Mouse (Mus musculus): ENCODE data around the gene Dpyd. TPM values are rescaled to one million over a fixed set of nuclear protein-coding genes. Genes with fewer than 3 reads are reported as not detected.
A peak's percentile ranks its signal among the peaks of the same experiment; 100 is the strongest.

Dpyd gene
- polyA plus RNA-seq, 1 experiment from 2014 or later, result 18.0 TPM

GRCm38 (mm10) chr3:119042611-119043010 is 480.7 kb downstream of the Dpyd start:
- no peak for ATAC-seq (ENCODE audit: insufficient read depth, low FRiP score)
- Histone ChIP-seq H3K27ac (ENCODE audit: low read length) (no peak overlapping the region), H3K4me3 (replicated peaks; ENCODE audit: low read length) (no peak overlapping the region), H3K36me3 (ENCODE audit: control insufficient read depth, insufficient read depth, low read length) (no peaks in the 10 kb centered on the region), H3K9me3 (replicated peaks; ENCODE audit: control insufficient read depth, low read length) (no peaks in the 10 kb centered on the region), H3K4me1 (ENCODE audit: control insufficient read depth, insufficient read depth, low read length) (no peaks in the 10 kb centered on the region), H3K9ac (ENCODE audit: low read length) (no peak overlapping the region), H3K27me3 (ENCODE audit: control insufficient read depth, insufficient read depth, low read length) (no peaks in the 10 kb centered on the region), H3K4me2 (ENCODE audit: low read depth, low read length) (no peak overlapping the region)
- WGBS, result 76% methylated on average over 1 of the region's 1 CpGs

GRCm38 (mm10) chr3:119056144-119056543 is 494.2 kb downstream of the Dpyd start:
- H3K4me3 ChIP-seq (replicated peaks; ENCODE audit: low read length), result no peak overlapping the region
- no peaks in the 10 kb centered on the region for H3K27me3 ChIP-seq (ENCODE audit: control insufficient read depth, insufficient read depth, low read length)
- H3K4me1 ChIP-seq (ENCODE audit: control insufficient read depth, insufficient read depth, low read length), result no peaks in the 10 kb centered on the region
- no peak overlapping the region for H3K9ac ChIP-seq (ENCODE audit: low read length)
- ATAC-seq (ENCODE audit: insufficient read depth, low FRiP score), result no peak
- no peak overlapping the region for H3K27ac ChIP-seq (ENCODE audit: low read length)
- H3K4me2 ChIP-seq (ENCODE audit: low read depth, low read length), result no peak overlapping the region
- WGBS, result 92% methylated on average over 1 of the region's 1 CpGs
- no peaks in the 10 kb centered on the region for H3K36me3 ChIP-seq (ENCODE audit: control insufficient read depth, insufficient read depth, low read length)
- H3K9me3 ChIP-seq (replicated peaks; ENCODE audit: control insufficient read depth, low read length), result no peaks in the 10 kb centered on the region

DNA sequence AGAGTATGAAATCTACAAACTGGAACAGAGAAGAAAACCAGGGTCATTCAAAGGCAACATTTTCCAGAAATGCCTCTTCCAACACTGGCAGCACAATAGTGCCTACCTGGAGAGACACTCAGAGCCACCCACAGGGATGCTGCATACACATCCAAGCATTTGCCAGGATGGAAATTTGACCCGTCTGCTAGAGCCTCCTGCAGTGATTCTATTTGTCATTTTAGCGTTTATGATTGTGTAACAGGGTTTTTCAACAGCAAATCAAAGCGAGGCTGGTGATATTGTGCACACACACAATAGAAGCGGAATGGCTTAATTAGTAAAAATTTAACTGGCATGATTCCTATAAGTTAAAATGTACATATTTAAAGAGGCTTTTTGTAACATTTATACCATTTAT is 501.3 kb downstream of the Dpyd start:
- H3K4me1 ChIP-seq (ENCODE audit: control insufficient read depth, insufficient read depth, low read length), result no peaks in the 10 kb centered on the region
- no peaks in the 10 kb centered on the region for H3K27me3 ChIP-seq (ENCODE audit: control insufficient read depth, insufficient read depth, low read length)
- H3K27ac ChIP-seq (ENCODE audit: low read length), result no peak overlapping the region
- H3K9me3 ChIP-seq (replicated peaks; ENCODE audit: control insufficient read depth, low read length), result no peaks in the 10 kb centered on the region
- WGBS, result 55% methylated on average over 4 of the region's 4 CpGs
- no peak overlapping the region for H3K4me3 ChIP-seq (replicated peaks; ENCODE audit: low read length)
- no peak overlapping the region for H3K4me2 ChIP-seq (ENCODE audit: low read depth, low read length)
- no peak for ATAC-seq (ENCODE audit: insufficient read depth, low FRiP score)
- H3K36me3 ChIP-seq (ENCODE audit: control insufficient read depth, insufficient read depth, low read length), result no peaks in the 10 kb centered on the region
- H3K9ac ChIP-seq (ENCODE audit: low read length), result no peak overlapping the region

GRCm38 (mm10) chr3:119063642-119064041 is 501.7 kb downstream of the Dpyd start:
- no peak for ATAC-seq (ENCODE audit: insufficient read depth, low FRiP score)
- 28% methylated on average over 1 of the region's 1 CpGs for WGBS

GRCm38 (mm10) chr3:119064746-119065145 is 502.8 kb downstream of the Dpyd start:
- no peak overlapping the region for H3K9ac ChIP-seq (ENCODE audit: low read length)
- no peak overlapping the region for H3K4me3 ChIP-seq (replicated peaks; ENCODE audit: low read length)
- H3K4me2 ChIP-seq (ENCODE audit: low read depth, low read length), result no peak overlapping the region
- H3K9me3 ChIP-seq (replicated peaks; ENCODE audit: control insufficient read depth, low read length), result no peaks in the 10 kb centered on the region
- no peak for ATAC-seq (ENCODE audit: insufficient read depth, low FRiP score)
- no peak overlapping the region for H3K27ac ChIP-seq (ENCODE audit: low read length)
- no peaks in the 10 kb centered on the region for H3K27me3 ChIP-seq (ENCODE audit: control insufficient read depth, insufficient read depth, low read length)
- 61% methylated on average over 7 of the region's 7 CpGs for whole genome bisulfite sequencing
- H3K36me3 ChIP-seq (ENCODE audit: control insufficient read depth, insufficient read depth, low read length), result no peaks in the 10 kb centered on the region
- H3K4me1 ChIP-seq (ENCODE audit: control insufficient read depth, insufficient read depth, low read length), result no peaks in the 10 kb centered on the region

More at GRCm38 (mm10) chr3:119063642-119064041, 501.7 kb downstream of the Dpyd start:
- Histone ChIP-seq H3K4me2 (ENCODE audit: low read depth, low read length) (no peak overlapping the region), H3K36me3 (ENCODE audit: control insufficient read depth, insufficient read depth, low read length) (no peaks in the 10 kb centered on the region), H3K9ac (ENCODE audit: low read length) (no peak overlapping the region), H3K27me3 (ENCODE audit: control insufficient read depth, insufficient read depth, low read length) (no peaks in the 10 kb centered on the region), H3K4me1 (ENCODE audit: control insufficient read depth, insufficient read depth, low read length) (no peaks in the 10 kb centered on the region), H3K27ac (ENCODE audit: low read length) (no peak overlapping the region), H3K9me3 (replicated peaks; ENCODE audit: control insufficient read depth, low read length) (no peaks in the 10 kb centered on the region), H3K4me3 (replicated peaks; ENCODE audit: low read length) (no peak overlapping the region)

DNA sequence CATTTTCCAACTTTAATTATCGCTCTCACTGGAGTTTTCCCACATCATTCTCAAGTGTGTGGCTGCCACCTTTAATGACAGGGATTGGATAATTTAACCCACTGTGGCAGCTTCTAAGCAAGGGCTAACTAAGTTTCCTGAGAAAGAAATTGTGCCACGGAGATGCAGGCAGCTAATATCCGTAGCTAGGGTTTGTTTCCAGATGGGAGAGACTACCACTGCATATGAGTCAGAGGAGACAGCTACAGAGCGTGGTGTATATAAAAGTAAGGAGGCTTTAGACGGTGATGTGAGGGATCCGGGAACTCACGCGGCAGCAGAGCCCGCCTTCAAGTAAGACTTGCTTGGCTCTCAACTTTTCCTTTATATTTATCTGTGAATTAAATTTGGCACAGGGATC is 505.3 kb downstream of the Dpyd start:
- Histone ChIP-seq H3K4me3 (replicated peaks; ENCODE audit: low read length) (no peak overlapping the region), H3K27ac (ENCODE audit: low read length) (no peak overlapping the region), H3K36me3 (ENCODE audit: control insufficient read depth, insufficient read depth, low read length) (no peaks in the 10 kb centered on the region), H3K27me3 (ENCODE audit: control insufficient read depth, insufficient read depth, low read length) (no peaks in the 10 kb centered on the region), H3K4me1 (ENCODE audit: control insufficient read depth, insufficient read depth, low read length) (no peaks in the 10 kb centered on the region), H3K9me3 (replicated peaks; ENCODE audit: control insufficient read depth, low read length) (no peaks in the 10 kb centered on the region), H3K9ac (ENCODE audit: low read length) (no peak overlapping the region), H3K4me2 (ENCODE audit: low read depth, low read length) (no peak overlapping the region)
- 66% methylated on average over 9 of the region's 9 CpGs for WGBS
- no peak for ATAC-seq (ENCODE audit: insufficient read depth, low FRiP score)

- Histone ChIP-seq H3K36me3 (ENCODE audit: control insufficient read depth, insufficient read depth, low read length) (no peaks in the 10 kb centered on the region), H3K4me1 (ENCODE audit: control insufficient read depth, insufficient read depth, low read length) (no peaks in the 10 kb centered on the region), H3K9ac (ENCODE audit: low read length) (no peak overlapping the region), H3K4me3 (replicated peaks; ENCODE audit: low read length) (no peak overlapping the region), H3K27me3 (ENCODE audit: control insufficient read depth, insufficient read depth, low read length) (no peaks in the 10 kb centered on the region), H3K9me3 (replicated peaks; ENCODE audit: control insufficient read depth, low read length) (no peaks in the 10 kb centered on the region), H3K27ac (ENCODE audit: low read length) (no peak overlapping the region), H3K4me2 (ENCODE audit: low read depth, low read length) (no peak overlapping the region)
- no peak for ATAC-seq (ENCODE audit: insufficient read depth, low FRiP score)
- WGBS, result 39% methylated on average over 1 of the region's 1 CpGs
These were observed 524.7 kb downstream of the Dpyd start for GRCm38 (mm10) chr3:119086618-119087017.

- ATAC-seq (ENCODE audit: insufficient read depth, low FRiP score), result no peak
- H3K4me2 ChIP-seq (ENCODE audit: low read depth, low read length), result no peak overlapping the region
- no peaks in the 10 kb centered on the region for H3K4me1 ChIP-seq (ENCODE audit: control insufficient read depth, insufficient read depth, low read length)
- no peak overlapping the region for H3K9ac ChIP-seq (ENCODE audit: low read length)
- no peaks in the 10 kb centered on the region for H3K36me3 ChIP-seq (ENCODE audit: control insufficient read depth, insufficient read depth, low read length)
- 78% methylated on average over 5 of the region's 5 CpGs for WGBS
- H3K27me3 ChIP-seq (ENCODE audit: control insufficient read depth, insufficient read depth, low read length), result no peaks in the 10 kb centered on the region
- H3K27ac ChIP-seq (ENCODE audit: low read length), result no peak overlapping the region
- no peak overlapping the region for H3K4me3 ChIP-seq (replicated peaks; ENCODE audit: low read length)
- H3K9me3 ChIP-seq (replicated peaks; ENCODE audit: control insufficient read depth, low read length), result no peaks in the 10 kb centered on the region
These were observed 533.4 kb downstream of the Dpyd start for GRCm38 (mm10) chr3:119095223-119095886.

GRCm38 (mm10) chr3:119126003-119126402 is 564.1 kb downstream of the Dpyd start:
- Histone ChIP-seq H3K9ac (ENCODE audit: low read length) (no peak overlapping the region), H3K4me2 (ENCODE audit: low read depth, low read length) (no peak overlapping the region), H3K4me1 (ENCODE audit: control insufficient read depth, insufficient read depth, low read length) (no peaks in the 10 kb centered on the region), H3K36me3 (ENCODE audit: control insufficient read depth, insufficient read depth, low read length) (no peaks in the 10 kb centered on the region), H3K9me3 (replicated peaks; ENCODE audit: control insufficient read depth, low read length) (no peaks in the 10 kb centered on the region), H3K27ac (ENCODE audit: low read length) (no peak overlapping the region), H3K27me3 (ENCODE audit: control insufficient read depth, insufficient read depth, low read length) (no peaks in the 10 kb centered on the region), H3K4me3 (replicated peaks; ENCODE audit: low read length) (no peak overlapping the region)
- 50% methylated on average over 2 of the region's 2 CpGs for WGBS
- ATAC-seq (ENCODE audit: insufficient read depth, low FRiP score), result peak; percentile 50
